Mouse (Mus musculus) hindbrain, embryonic 10.5 days (tissue): ENCODE results near the gene Npy. TPM values are rescaled to one million over a fixed set of nuclear protein-coding genes. Genes with fewer than 3 reads are reported as not detected.

ENCODE experiments used
- DNase-seq: peaks from one replicate; pipeline ENCODE4 v3.0.0-alpha.2; 2017; ENCODE audit warnings: low spot score
- H3K27ac ChIP-seq: fragments of 300-500 bp; sonication (generic); 2 replicates; pipeline ENCODE4 v1.5.1; 2016; ENCODE audit warnings: mild to moderate bottlenecking, moderate library complexity
- H3K27me3 ChIP-seq: fragments of 300-500 bp; sonication (generic); 2 replicates; pipeline ENCODE4 v1.6.1; 2016; ENCODE audit warnings: mild to moderate bottlenecking; ENCODE audit not compliant: poor library complexity, insufficient read depth, severe bottlenecking
- H3K36me3 ChIP-seq: fragments of 300-500 bp; sonication (generic); 2 replicates; pipeline ENCODE4 v1.6.1; 2016; ENCODE audit warnings: mild to moderate bottlenecking, moderate library complexity
- H3K4me1 ChIP-seq: fragments of 300-500 bp; sonication (generic); replicated peaks from 2 replicates; pipeline ENCODE4 v1.6.1; 2016; ENCODE audit warnings: mild to moderate bottlenecking
- H3K4me3 ChIP-seq: fragments of 300-500 bp; sonication (generic); 2 replicates; pipeline ENCODE4 v1.5.1; 2016; ENCODE audit warnings: mild to moderate bottlenecking, moderate library complexity
- H3K9me3 ChIP-seq: fragments of 300-500 bp; sonication (generic); 2 replicates; pipeline ENCODE4 v1.6.1; 2016; ENCODE audit warnings: mild to moderate bottlenecking, moderate library complexity
- WGBS: fragments of 180-500 bp; shearing (Covaris S2); methylation state at CpG from one replicate; pipeline ENCODE4 v1.1.7; 2016; 5-methylcytosine and 5-hydroxymethylcytosine counted together
- polyA plus RNA-seq: library from polyadenylated mRNA; unstranded; fragments of >200 nt; fragmentation: Nextera tagmentation; extraction: Ambion mirVana; gene quantifications from 2 replicates; pipeline ENCODE4 v1.2.1, GENCODE M21; 2016

Npy gene
- 1.6 and 1.7 TPM in 2 replicates for polyA plus RNA-seq

DNA sequence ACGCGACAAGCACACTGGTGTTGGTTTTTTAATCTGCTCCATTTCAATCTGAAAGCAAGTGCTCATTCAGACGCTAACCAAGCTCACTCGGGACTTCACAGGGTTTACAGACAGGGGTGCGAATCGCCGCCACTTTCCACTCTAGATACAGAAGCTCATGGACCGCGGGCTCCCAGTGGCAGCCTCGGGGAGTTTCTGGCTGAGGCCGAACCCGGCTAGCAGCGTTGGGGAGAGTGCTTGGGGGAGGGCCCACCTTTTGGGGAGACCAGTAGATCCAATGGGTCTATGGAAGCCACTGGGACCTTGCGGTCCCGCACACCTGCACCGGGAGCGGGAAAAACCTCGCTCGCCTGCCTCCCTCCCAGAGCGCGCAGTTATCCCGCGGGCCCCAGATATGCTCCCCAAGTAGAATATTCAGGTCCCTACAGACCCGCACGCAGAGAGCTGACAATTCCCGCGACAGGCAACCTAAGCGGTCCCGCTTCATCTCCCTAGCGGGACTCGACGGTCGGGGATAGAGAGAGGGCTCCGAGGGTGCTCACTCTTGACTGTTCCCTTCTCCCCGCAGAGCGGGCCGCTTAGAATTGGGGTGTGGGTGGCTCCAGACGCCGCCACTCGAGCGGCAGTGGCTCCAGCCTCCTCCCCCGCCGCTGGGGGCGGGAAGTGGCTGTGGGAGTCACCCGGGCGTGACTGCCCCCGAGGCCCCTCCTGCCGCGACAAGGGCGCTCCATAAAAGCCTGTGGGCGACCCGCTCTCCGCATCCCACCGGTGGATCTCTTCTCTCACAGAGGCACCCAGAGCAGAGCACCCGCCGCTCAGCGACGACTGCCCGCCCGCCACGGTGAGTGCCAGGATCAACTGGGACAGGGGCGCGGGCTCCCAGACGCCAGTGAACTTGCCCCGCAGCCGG is at the start of gene Npy:
Gene Npy, plus strand, starts transcription at position 750 of the 910 bp plus-strand sequence.
- Histone ChIP-seq H3K9me3 (no peaks in the 10 kb centered on the region), H3K27ac (peak within 1 kb of the TSS; percentile 30; the same call in 1 of the 2 replicates), H3K4me3 (peak within 1 kb of the TSS; percentile 58), H3K36me3 (no peaks in the 10 kb centered on the region), H3K4me1 (peaks cover 23% of the 10 kb centered on the region), H3K27me3 (peaks cover 82% of the 10 kb centered on the region)
- WGBS: under 1% methylated on average over 66 of the region's 66 CpGs
- DNase-seq: peak; percentile 50

DNA sequence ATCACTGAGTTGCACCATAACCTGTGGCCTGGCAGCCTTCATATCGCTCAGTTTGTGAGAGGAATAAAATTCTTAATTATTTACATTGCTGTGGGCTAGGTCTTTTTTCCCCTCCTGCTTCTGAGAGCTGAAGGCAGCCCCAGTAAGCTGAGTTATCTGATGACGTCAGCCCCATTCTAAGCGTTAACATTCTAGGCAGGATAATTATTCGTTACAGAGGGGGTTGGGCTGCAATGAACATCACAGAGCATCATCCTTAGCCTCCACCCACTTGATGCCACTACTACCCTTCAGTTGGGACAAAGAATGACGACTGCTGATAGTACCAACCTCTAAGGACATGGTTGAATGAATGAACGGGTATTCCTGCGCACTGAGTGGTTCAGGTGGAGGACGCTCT is 47.5 kb upstream of the Npy start:
- Histone ChIP-seq H3K27ac (no peak overlapping the region), H3K4me1 (peaks cover 53% of the 10 kb centered on the region), H3K9me3 (no peaks in the 10 kb centered on the region), H3K27me3 (no peaks in the 10 kb centered on the region), H3K4me3 (no peak overlapping the region), H3K36me3 (no peaks in the 10 kb centered on the region)
- DNase-seq: no peak
- 65% methylated on average over 8 of the region's 8 CpGs for WGBS

DNA sequence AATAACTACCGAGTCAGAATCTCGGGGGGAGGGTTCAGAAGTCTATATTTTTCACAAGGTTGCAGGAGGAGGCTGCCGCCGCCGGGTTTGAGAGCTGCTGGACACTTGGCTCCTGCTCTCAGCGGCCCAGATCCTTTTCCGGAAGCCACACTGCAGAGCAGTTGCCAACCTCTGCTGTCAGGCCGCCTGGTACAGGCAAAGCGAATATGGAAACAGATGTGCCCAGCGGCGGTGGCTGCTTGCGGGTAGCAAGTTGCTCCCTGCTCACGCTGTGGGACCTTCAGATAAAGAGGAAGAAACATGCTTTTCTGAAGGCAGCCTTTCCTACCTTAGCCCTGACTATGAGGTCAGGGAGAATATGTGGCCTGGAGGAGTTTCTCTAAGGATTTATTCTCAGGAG is 44.4 kb upstream of the Npy start:
- DNase-seq: peak; percentile 18
- 76% methylated on average over 13 of the region's 13 CpGs for WGBS
- Histone ChIP-seq H3K4me1 (peaks cover 46% of the 10 kb centered on the region), H3K9me3 (no peaks in the 10 kb centered on the region), H3K36me3 (no peaks in the 10 kb centered on the region), H3K27me3 (no peaks in the 10 kb centered on the region), H3K4me3 (no peak overlapping the region), H3K27ac (peak overlapping the region; percentile 59)

DNA sequence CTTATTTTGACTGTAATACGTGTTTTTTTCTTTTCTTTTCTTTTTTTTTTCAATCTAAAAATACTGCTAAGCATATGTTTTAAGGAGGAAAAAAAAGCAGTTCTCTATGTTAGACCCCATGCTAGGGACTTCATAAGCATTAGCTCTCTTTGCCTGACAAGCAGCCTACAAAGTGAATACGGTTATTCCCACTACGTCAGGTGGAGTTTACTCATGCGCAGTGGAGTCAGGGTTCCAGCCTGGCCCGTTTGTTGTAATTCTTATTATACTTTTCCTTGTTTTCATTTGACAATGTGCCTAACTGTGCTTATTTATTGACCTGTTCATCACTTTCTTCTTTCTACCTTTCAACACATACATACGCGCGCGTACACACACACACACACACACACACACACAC is 43.8 kb upstream of the Npy start:
- peak overlapping the region; percentile 80; the same call in 1 of the 2 replicates for H3K27ac ChIP-seq
- H3K4me1 ChIP-seq: peaks cover 40% of the 10 kb centered on the region
- DNase-seq: no peak
- WGBS: 90% methylated on average over 9 of the region's 9 CpGs
- no peaks in the 10 kb centered on the region for H3K27me3 ChIP-seq
- H3K9me3 ChIP-seq: no peaks in the 10 kb centered on the region
- H3K36me3 ChIP-seq: no peaks in the 10 kb centered on the region
- H3K4me3 ChIP-seq: no peak overlapping the region

DNA sequence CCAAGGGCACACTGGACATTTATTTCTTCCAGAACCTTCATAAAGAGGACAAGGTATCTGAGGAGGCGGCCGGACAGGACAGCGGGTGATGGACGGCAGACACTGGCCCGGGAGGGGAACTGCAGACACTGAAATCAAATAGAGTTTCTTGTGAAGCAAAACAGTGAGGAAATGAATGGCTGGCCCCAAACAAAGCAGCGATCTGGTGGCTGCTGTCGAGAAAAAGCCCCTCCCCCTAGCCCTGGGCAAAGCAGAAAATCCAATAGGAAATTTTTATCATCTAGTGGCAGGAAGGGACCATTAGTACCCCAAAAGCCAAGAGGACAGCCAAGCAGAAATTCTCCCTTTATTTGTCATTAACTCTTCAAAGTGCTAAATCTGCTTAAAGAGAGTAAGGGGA is 42.9 kb upstream of the Npy start:
- Histone ChIP-seq H3K9me3 (no peaks in the 10 kb centered on the region), H3K27me3 (no peaks in the 10 kb centered on the region), H3K4me1 (peaks cover 33% of the 10 kb centered on the region), H3K4me3 (no peak overlapping the region), H3K27ac (peak overlapping the region; percentile 80), H3K36me3 (no peaks in the 10 kb centered on the region)
- 25% methylated on average over 7 of the region's 7 CpGs for WGBS
- peak; percentile 38 for DNase-seq

DNA sequence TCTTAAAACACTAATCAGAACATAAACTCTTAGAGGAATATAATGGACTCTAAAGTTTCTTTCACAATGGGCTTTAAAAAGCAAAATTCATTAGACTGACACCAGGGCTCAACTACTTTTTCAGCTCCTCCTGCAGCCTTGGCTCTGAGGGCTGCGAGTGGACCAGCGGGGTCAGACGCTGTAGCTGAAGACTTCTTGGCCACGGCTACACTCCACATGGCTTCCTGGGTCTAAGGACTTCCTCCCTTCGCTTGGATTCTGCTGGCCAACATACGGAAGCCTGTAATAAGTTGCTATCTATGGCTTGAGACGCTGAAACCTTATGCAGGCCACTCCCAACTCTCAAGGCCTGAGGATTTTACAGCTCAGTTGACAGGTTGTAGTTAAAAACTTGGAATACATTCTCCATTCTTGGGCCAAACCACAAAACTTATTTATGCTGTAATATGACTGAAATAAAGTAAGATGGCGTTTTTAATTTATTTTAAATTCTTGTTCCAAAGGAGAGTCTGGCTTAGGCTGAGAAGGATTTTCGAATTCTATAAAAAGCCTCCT is 41.6 kb upstream of the Npy start:
- WGBS: 89% methylated on average over 9 of the region's 9 CpGs
- Histone ChIP-seq H3K4me1 (peaks cover 25% of the 10 kb centered on the region), H3K9me3 (no peaks in the 10 kb centered on the region), H3K36me3 (no peaks in the 10 kb centered on the region), H3K4me3 (no peak overlapping the region), H3K27ac (no peak overlapping the region), H3K27me3 (no peaks in the 10 kb centered on the region)
- DNase-seq: no peak

DNA sequence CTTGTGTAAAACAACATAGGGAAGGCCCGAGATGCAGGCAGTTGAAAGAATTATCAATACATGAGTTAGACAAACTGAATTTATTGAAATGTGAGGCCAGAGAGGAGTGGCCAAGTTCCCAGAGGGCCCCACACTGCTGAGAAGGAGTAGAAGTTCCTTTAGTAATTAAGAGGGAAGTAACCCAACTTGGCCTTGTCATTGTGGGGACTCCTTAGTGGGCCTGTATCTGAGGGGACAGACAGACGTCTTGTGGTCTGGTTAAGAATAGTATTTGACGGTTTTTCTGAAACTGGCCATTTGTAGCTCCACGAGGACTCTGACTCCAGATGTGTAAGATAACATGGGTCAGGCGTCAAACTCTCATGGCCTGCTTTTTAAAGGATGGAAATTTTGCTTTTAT is 40.7 kb upstream of the Npy start:
- Histone ChIP-seq H3K4me3 (no peak overlapping the region), H3K9me3 (no peaks in the 10 kb centered on the region), H3K4me1 (peaks cover 25% of the 10 kb centered on the region), H3K27ac (no peak overlapping the region), H3K36me3 (no peaks in the 10 kb centered on the region), H3K27me3 (no peaks in the 10 kb centered on the region)
- DNase-seq: no peak
- WGBS: 85% methylated on average over 5 of the region's 5 CpGs

DNA sequence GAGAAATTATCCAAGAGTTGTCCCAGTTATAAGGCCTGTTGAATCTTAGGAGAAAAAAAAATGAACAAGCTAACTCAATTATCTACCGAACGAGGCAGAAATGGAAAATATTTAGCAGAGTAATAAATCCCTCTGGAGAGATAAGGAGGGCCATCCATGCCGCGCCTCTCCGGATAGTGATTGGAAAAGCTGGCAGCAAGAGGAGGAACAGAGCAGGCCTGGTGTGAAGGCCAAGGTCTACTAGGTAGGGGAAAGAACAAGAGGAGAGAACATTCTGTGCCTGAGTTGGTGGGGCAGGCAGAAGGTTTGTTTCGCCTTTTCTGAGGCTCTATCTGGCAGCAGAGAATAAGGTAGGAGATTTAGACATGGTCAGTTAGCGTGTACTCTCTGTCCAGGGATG is 39.8 kb upstream of the Npy start:
- Histone ChIP-seq H3K27me3 (no peaks in the 10 kb centered on the region), H3K36me3 (no peaks in the 10 kb centered on the region), H3K4me1 (peaks cover 25% of the 10 kb centered on the region), H3K27ac (no peak overlapping the region), H3K4me3 (no peak overlapping the region), H3K9me3 (no peaks in the 10 kb centered on the region)
- 90% methylated on average over 7 of the region's 7 CpGs for WGBS
- DNase-seq: no peak

DNA sequence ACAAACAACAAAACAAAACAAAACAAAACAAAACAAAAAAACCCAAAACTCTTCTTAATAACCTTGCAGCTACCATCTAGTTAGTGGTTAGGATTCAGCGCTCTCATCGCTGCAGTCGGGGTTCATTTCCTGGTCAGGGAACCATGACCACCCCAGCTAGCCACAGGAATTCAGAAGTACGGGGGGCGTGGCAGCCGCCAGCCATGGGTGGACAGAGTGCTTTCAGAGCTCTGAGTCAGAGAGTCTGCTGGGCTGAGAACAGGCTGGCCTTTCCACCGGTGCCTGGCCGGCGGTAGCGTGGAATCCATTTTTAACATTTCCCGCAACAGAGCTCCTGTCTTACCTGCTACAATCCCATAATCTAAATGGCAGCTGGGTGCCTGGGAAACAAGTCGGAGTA is 30.0 kb upstream of the Npy start:
- Histone ChIP-seq H3K4me3 (no peak overlapping the region), H3K27ac (no peak overlapping the region), H3K4me1 (peaks cover 5% of the 10 kb centered on the region; the same call in 1 of the 2 replicates), H3K27me3 (no peaks in the 10 kb centered on the region), H3K9me3 (no peaks in the 10 kb centered on the region), H3K36me3 (no peaks in the 10 kb centered on the region)
- WGBS: 61% methylated on average over 12 of the region's 12 CpGs
- no peak for DNase-seq

DNA sequence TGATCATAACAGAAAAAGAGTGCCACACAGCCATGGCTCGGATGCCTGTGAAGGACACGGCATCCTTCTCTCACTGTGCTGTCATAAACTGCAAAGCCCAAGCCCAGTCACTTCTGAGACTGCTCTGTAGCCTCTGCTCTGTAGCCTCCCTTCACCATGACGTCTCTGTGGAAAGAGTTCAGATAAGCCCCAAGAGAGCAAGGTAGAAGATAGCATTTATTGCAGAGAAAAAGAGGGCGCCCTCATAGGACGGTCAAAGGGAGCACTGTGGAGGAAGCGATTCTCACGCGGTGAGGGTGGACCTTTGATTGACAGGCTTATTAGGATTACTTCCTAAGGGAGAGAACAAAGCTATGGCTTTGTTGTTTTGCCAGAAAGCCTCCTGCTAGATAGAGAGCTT is 18.4 kb upstream of the Npy start:
- DNase-seq: no peak
- Histone ChIP-seq H3K9me3 (no peaks in the 10 kb centered on the region), H3K36me3 (no peaks in the 10 kb centered on the region), H3K4me3 (no peak overlapping the region), H3K27ac (no peak overlapping the region), H3K4me1 (peaks cover 7% of the 10 kb centered on the region; the same call in 1 of the 2 replicates), H3K27me3 (peaks cover 11% of the 10 kb centered on the region; the same call in 1 of the 2 replicates)
- WGBS: 62% methylated on average over 8 of the region's 8 CpGs

DNA sequence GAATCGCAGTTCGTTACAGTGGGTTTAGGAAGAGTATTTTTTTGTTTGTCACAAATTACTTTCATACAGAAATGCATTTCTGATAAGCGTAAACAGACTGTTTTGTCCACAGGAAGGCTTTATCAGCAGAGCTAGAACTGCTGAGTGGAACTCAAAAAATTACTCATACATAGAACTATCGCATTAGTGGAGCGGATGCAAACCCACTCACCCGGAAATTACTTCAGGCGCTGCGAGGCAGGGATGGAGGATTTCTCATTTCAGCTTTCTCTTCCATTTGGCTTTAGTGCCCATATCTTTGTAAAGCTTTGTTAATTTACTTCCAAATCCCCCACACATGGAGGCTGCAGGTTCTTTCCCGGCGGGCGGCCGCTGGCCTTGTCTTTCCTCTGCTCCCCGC is 14.4 kb upstream of the Npy start:
- peaks cover 11% of the 10 kb centered on the region; the same call in 1 of the 2 replicates for H3K27me3 ChIP-seq
- no peak for DNase-seq
- 18% methylated on average over 13 of the region's 13 CpGs for WGBS
- H3K4me3 ChIP-seq: peak overlapping the region; percentile 40
- no peaks in the 10 kb centered on the region for H3K9me3 ChIP-seq
- H3K36me3 ChIP-seq: no peaks in the 10 kb centered on the region
- peaks cover 7% of the 10 kb centered on the region; the same call in 1 of the 2 replicates for H3K4me1 ChIP-seq
- peak overlapping the region; percentile 29; the same call in 1 of the 2 replicates for H3K27ac ChIP-seq

DNA sequence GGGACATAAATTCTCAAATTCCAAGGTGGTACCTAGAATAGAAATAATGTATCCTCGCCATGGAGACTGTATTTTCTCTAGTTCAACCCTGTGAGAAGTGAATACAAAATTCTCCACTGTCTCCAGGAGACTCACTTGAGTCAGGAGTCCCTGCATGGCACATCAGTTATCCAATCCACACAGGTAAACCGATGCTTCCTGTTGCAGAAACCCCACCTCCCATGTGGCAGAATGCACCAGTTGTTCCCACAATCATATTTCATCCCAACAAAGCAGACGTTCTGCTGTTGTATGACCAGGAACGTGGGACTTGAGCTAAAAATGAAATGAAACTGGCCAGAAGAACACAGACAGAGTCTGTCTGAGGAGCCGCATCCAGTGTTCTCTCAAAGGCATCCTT is 5.3 kb upstream of the Npy start:
- no peak for DNase-seq
- Histone ChIP-seq H3K27me3 (peaks cover 50% of the 10 kb centered on the region), H3K4me1 (peaks cover 12% of the 10 kb centered on the region), H3K9me3 (no peaks in the 10 kb centered on the region), H3K4me3 (no peak overlapping the region), H3K36me3 (no peaks in the 10 kb centered on the region), H3K27ac (no peak overlapping the region)
- 78% methylated on average over 5 of the region's 5 CpGs for WGBS

DNA sequence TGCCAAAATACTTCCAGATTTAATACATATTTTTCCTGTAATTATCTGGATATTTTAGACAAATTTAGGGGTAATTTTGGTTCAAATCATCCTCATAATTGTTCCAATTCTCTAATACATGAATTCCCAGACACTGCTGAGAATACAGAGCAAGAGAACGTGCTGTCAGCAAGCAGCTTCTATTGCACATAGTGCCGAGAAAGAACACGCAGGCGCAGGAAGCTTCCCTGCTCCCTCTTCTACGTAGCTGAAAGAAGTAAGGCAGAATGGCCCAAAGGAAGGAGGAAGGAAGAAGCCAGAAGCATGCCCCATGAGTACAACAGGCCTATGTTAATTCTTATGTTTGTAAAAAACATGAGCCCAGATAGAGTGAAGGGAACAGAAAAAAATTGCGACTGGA is 4.9 kb upstream of the Npy start:
- Histone ChIP-seq H3K4me3 (no peak overlapping the region), H3K4me1 (peaks cover 16% of the 10 kb centered on the region), H3K9me3 (no peaks in the 10 kb centered on the region), H3K27ac (no peak overlapping the region), H3K36me3 (no peaks in the 10 kb centered on the region), H3K27me3 (peaks cover 54% of the 10 kb centered on the region)
- DNase-seq: no peak
- 73% methylated on average over 6 of the region's 6 CpGs for WGBS
